Comparison of ENCODE assay signal across 9 mouse cellular contexts in the genomic region with DNA sequence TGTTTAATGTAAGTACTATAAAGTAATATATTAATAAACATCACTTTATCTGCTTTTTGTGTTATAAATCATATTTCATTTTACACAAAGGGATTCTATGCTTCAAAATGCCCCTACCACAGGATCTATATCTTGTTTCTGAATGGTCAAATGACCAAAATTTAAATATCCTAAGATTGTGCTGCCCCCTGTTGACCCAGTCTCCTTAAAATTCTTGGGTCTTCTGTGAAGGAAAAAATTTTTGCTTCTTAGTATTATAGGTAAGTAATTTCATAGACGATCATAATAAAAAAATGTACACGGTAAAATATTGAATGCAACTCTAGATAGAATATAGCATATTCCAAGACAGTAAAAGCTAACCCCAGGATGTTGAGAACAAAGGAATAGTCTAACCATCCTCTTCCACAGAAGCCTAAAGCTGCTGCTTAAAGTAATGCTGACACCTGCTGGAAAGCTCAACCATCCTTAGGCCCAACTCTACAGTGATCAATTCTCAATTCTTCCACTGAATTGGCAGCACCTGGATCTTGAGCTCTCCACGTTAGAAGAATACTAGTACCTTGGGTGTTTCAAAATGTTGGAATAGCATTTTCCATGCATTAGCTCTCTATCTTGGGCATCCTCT. TPM values are rescaled to one million over a fixed set of nuclear protein-coding genes. Genes with fewer than 3 reads are reported as not detected.
DNase-seq lines count a peak whose midpoint lies in the region; ATAC-seq and TF ChIP-seq lines count a peak whose summit lies in the region.
"Had no signal": no experiment of that assay in that cellular context is flagged by ENCODE, and none has a peak within 500 bp of the region (broad histone marks: within the 10 kb centered on the region; RNA-seq: fewer than 3 reads in every experiment).

No protein-coding gene starts in this region.

- 71% methylated on average over 3 of the region's 3 CpGs for WGBS in forebrain, embryonic 16.5 days
- WGBS in forebrain, embryonic 12.5 days, result 66% methylated on average over 3 of the region's 3 CpGs
- 70% methylated on average over 3 of the region's 3 CpGs for WGBS in liver, postnatal 0 days (ENCODE audit: insufficient replicate concordance)

- H3K9ac ChIP-seq in forebrain, embryonic 16.5 days (replicated peaks; ENCODE audit: low read depth, low read length), result no peak overlapping the region
- H3K9ac ChIP-seq in forebrain, embryonic 12.5 days, result no peak overlapping the region
- no peak overlapping the region for H3K9ac ChIP-seq in liver, postnatal 0 days (replicated peaks)

- no peak for DNase-seq in liver, postnatal 0 days
- DNase-seq in liver, result no peak
- peak; percentile 57 for DNase-seq in brain, embryonic 14.5 days (ENCODE audit: low read depth)
- peak; percentile 45 for DNase-seq in lung, postnatal 14 days
- no peak for DNase-seq in cerebellum, postnatal 36 days
- DNase-seq in spleen, adult 12 weeks (ENCODE audit: low spot score), result no peak
- DNase-seq: cerebellum, adult 11-12 months had no signal

- TF ChIP-seq POLR2A in brain, embryonic 14.5 days (IDR thresholded peaks at IDR 0.05; ENCODE audit: borderline replicate concordance, extremely low read depth, insufficient read depth, insufficient read length, poor library complexity, severe bottlenecking), result no peak

- peaks cover 2% of the 10 kb centered on the region; the same call in 1 of the 2 replicates for H3K9me3 ChIP-seq in forebrain, embryonic 16.5 days (ENCODE audit: control insufficient read depth, low read length)
- H3K9me3 ChIP-seq in forebrain, embryonic 12.5 days, result no peaks in the 10 kb centered on the region
- H3K9me3 ChIP-seq in liver, postnatal 0 days (ENCODE audit: low read length), result peaks cover 3% of the 10 kb centered on the region; the same call in 1 of the 2 replicates

- TF ChIP-seq CTCF in liver, postnatal 0 days (IDR thresholded peaks at IDR 0.05; ENCODE audit: low read depth), result peak; percentile 16; the same call in 1 of the 2 replicates
- peak; percentile 30; the same call in 1 of the 2 replicates for TF ChIP-seq CTCF in brain, embryonic 14.5 days (IDR thresholded peaks at IDR 0.05; ENCODE audit: borderline replicate concordance, extremely low read depth, insufficient read depth, insufficient read length)

- H3K36me3 ChIP-seq in forebrain, embryonic 16.5 days (ENCODE audit: control insufficient read depth, insufficient read depth), result peaks cover 2% of the 10 kb centered on the region; the same call in 1 of the 2 replicates
- H3K36me3 ChIP-seq in forebrain, embryonic 12.5 days (replicated peaks), result 0 out of 2 replicates have a peak, but pooled peaks cover 6% of the 10 kb centered on the region
- no peaks in the 10 kb centered on the region for H3K36me3 ChIP-seq in liver, postnatal 0 days (replicated peaks; ENCODE audit: insufficient read depth, low read length)

- TF ChIP-seq EP300 in liver, postnatal 0 days (IDR thresholded peaks at IDR 0.05; ENCODE audit: low read depth), result no peak

- no peak overlapping the region for H3K27ac ChIP-seq in forebrain, embryonic 16.5 days (ENCODE audit: low read length)
- no peak overlapping the region for H3K27ac ChIP-seq in forebrain, embryonic 12.5 days
- H3K27ac ChIP-seq in liver, postnatal 0 days (ENCODE audit: low read depth), result no peak overlapping the region

- no peak overlapping the region for H3K4me2 ChIP-seq in forebrain, embryonic 16.5 days (ENCODE audit: low read length)
- no peak overlapping the region for H3K4me2 ChIP-seq in forebrain, embryonic 12.5 days
- H3K4me2 ChIP-seq in liver, postnatal 0 days (ENCODE audit: low read depth, low read length), result no peak overlapping the region

- ATAC-seq in forebrain, embryonic 16.5 days, result peak; percentile 55; the same call in 1 of the 2 replicates
- no peak for ATAC-seq in forebrain, embryonic 12.5 days (ENCODE audit: low FRiP score)
- ATAC-seq in liver, postnatal 0 days, result no peak

- H3K27me3 ChIP-seq in forebrain, embryonic 16.5 days (replicated peaks; ENCODE audit: control insufficient read depth, insufficient read depth, low read length), result no peaks in the 10 kb centered on the region
- no peaks in the 10 kb centered on the region for H3K27me3 ChIP-seq in forebrain, embryonic 12.5 days
- H3K27me3 ChIP-seq in liver, postnatal 0 days (ENCODE audit: insufficient read depth, low read length), result no peaks in the 10 kb centered on the region

- H3K4me3 ChIP-seq in forebrain, embryonic 16.5 days (replicated peaks; ENCODE audit: low read length), result no peak overlapping the region
- no peak overlapping the region for H3K4me3 ChIP-seq in forebrain, embryonic 12.5 days (replicated peaks)
- H3K4me3 ChIP-seq in liver, postnatal 0 days (ENCODE audit: low read depth, low read length), result no peak overlapping the region

- H3K4me1 ChIP-seq in forebrain, embryonic 16.5 days (replicated peaks; ENCODE audit: control insufficient read depth, insufficient read depth, low read length), result no peaks in the 10 kb centered on the region
- no peaks in the 10 kb centered on the region for H3K4me1 ChIP-seq in forebrain, embryonic 12.5 days
- no peaks in the 10 kb centered on the region for H3K4me1 ChIP-seq in liver, postnatal 0 days (ENCODE audit: insufficient read depth)

RNA-seq across cellular contexts. Expression of a gene that starts 56.7 kb away (rescaled TPM):
- polyA plus RNA-seq in forebrain, embryonic 16.5 days (2015; fragmentation: Nextera tagmentation; extraction: Ambion mirVana), result 38.1 and 41.9 TPM in 2 replicates
- 24.5 and 25.8 TPM in 2 replicates for polyA plus RNA-seq in forebrain, embryonic 12.5 days (2016; fragmentation: Nextera tagmentation; extraction: Ambion mirVana)
- polyA plus RNA-seq in liver, postnatal 0 days (2015; fragmentation: Nextera tagmentation; extraction: Ambion mirVana), result 0.28 and 0.37 TPM in 2 replicates
- polyA plus RNA-seq in brain, embryonic 14.5 days (2012; rRNA removed), result 32.5 and 38.7 TPM in 2 replicates

Comparison
In these comparisons a context has a peak if more than half of its experiments do, and no peak if none do; other contexts are left out.
1. DNase-seq: peak in brain, embryonic 14.5 days (single experiment) and lung, postnatal 14 days (single experiment); none in liver, postnatal 0 days (single experiment), liver (single experiment), cerebellum, postnatal 36 days (0 of 2) and spleen, adult 12 weeks (single experiment).
2. RNA of a gene that starts 56.7 kb away (polyA plus RNA-seq): 32.5 to 38.7 TPM in brain, embryonic 14.5 days, 38.1 to 41.9 TPM in forebrain, embryonic 16.5 days and 24.5 to 25.8 TPM in forebrain, embryonic 12.5 days; 0.28 to 0.37 TPM in liver, postnatal 0 days; every median in the first group is over 10 times any median in the second.